Mouse (Mus musculus): Measurements from ENCODE around the gene Txnip.

DNA sequence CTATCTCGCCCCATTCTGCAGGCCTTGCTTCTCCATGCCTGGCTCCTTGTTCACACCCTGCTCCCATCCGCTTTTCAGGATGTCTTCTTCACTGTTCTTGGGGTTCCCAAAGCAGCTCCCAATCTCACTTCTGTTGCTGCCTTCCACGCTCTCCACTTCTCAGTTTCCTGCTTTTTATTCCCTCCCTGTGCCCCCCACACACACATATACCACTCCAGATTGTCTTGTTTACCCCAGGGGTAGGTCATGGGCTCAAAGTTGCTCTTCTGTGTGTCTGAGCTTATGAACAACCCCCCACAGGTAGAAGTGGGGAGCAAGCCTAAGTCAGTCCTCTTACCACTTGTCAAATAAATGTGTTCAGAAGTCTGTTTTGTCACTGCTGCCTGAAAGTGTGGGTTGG, 41.7 kb downstream of the Txnip start:
- no peak for TF ChIP-seq POLR2A (IDR thresholded peaks at IDR 0.05; ENCODE audit: low read depth, low read length)
- TF ChIP-seq CTCF (IDR thresholded peaks at IDR 0.05; ENCODE audit: extremely low read depth, insufficient read depth, insufficient read length, insufficient replicate concordance) = no peak

All from spleen, adult 2 months (tissue).